Mouse (Mus musculus) embryo, embryonic 11 days (tissue): ENCODE data around the gene Tmtc4.

Experiments used
- DNase-seq: peaks from one replicate; pipeline ENCODE4 v3.0.0-alpha.2; 2015

The Tmtc4 gene

DNA sequence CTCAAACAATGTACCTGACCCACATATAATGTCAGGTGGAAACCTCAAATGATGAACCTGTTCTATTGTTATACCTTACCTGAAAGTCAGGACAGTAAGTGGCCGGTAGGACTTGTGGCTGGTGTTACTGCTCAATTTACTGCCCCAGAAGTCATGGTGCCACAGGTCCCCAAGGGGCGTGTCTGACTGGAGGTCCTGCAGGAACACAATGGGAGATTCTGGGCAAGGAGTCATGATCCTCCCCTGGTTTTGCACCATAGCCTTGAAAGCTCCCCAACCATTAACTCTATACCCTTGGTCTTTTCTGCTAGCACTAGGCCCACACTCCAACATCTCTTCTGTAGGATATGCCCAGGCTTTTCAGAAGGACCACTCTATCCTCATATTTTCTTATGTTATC lies 10.7 kb downstream of the Tmtc4 start:
- DNase-seq, result no peak

DNA sequence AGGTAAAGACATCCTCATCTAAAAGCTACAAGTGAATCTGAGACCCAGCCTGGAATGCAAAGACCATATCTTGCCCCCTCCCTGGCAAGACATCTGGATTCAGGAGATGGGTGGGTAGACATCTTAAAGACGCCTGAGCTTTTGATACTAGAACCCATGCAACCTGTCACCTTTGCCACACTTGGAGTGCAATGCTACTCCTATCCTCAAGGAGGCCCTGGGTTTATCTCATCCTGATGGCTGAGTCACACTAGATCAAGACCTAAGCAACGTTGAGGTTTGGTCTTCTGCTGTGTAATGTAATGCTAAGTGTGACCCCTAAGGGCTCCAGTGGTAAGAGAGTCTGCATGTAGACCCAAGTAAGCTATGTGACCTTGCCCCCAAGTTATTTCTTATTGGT lies 15.8 kb downstream of the Tmtc4 start:
- DNase-seq, result no peak

DNA sequence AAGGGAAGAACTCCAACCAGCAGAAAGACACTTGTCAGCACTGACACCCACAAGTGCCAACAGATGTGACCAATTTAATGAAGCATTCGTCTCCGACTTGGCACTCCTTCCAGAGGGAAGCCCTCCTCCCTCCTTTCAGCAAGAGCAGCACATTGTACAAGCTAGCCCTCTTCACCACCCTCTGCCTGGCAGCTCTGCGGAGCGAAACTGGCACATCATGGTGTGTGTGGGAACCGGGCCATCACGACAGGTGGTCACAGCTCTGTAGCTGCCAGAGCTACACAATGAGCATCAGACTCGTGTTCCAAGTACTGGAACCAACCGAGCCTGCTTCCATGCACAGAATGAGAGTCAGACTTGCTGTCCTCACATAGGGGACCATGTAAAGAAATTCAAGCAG lies 25.9 kb downstream of the Tmtc4 start:
- no peak for DNase-seq

DNA sequence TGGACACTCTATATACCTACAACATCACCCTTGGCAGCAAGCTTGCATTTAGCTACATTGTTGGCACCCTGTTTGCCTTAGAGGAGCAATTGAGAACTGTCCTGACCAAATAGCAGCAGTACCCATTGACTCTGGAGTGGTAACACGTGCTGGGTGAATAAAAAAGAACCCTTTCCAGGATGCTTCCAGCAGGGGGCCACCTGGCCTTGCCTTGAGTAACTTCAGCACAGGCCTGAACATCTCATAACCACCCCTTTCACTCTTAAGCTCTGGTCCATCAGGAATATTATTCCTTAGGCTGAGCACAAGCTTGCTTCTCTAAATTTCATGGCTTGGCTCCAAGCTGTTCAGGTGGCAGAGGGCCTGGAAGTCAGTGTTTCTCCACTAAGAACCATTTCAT lies 30.5 kb downstream of the Tmtc4 start:
- DNase-seq, result peak; percentile 74

DNA sequence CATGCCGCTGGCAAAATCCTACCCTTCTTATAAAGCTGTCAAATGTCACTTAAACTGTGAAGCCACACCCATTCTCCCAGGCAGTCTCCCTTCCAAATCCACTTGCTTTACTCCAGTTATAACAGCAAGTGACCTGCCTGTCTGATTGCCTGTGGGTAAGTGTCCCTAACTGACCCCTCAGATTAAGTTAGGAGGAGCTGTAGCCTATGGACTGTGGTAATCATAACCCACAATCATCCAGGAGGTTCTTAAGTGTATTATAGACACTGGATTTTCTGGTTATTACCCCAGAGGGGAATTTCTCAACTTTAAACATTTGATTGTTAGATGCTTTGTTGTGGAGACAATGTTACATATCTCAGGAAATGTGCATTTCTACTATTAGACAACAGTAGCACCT lies 31.3 kb downstream of the Tmtc4 start:
- no peak for DNase-seq

DNA sequence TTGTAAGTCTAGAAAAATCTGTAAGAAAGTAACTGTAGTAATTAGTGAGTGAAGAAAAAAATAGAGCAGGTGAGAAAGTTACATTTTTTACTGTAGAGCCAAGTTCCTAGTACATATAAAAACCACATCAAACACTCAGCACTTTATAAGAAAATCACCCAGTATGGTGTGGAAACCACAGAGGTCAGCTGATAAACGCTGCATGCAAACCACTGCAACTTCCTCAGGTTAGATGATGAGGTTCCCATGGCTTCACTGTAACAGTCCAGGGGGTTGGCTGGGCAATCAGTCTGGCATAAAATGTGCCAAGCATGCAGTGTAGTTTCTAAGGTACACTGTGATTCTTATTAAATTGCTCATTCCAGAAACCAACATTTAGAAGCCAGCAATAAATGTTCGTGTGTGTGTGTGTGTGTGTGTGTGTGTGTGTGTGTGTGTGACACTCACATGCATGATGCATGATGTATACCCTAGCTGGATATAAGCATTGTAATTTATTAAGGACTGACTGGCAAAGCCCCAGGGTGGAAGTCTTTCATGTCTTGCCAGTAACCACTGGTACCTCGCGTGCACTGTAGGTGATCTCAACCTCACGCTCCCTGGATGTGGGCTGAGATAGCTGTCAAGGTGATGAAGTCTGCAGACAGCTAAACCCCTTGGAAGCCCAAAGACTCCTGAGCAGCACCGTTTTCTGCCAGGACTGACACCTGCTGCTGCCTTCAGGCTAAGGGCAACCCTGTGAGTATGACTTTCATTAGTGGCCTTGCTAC lies 32.0 kb downstream of the Tmtc4 start:
- no peak for DNase-seq

DNA sequence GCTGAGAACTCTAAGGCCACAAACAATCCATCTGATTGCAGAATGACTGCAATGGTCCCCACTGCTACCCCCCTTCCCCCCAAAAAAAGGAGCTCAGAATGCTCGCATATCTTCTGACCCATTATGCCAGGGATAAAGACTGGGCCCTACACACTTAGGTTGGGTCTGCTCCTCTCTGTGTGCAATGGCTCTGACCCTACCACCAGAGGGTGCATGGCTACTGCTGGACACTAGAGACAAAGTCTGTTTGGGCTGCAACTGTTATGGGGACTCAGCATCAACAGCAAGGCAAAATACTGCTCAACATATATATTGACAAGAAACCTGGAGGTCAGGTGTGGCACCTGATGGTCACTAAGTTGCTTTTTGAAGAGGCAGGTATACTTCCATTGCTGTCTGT lies 32.9 kb downstream of the Tmtc4 start:
- DNase-seq, result peak; percentile 16

DNA sequence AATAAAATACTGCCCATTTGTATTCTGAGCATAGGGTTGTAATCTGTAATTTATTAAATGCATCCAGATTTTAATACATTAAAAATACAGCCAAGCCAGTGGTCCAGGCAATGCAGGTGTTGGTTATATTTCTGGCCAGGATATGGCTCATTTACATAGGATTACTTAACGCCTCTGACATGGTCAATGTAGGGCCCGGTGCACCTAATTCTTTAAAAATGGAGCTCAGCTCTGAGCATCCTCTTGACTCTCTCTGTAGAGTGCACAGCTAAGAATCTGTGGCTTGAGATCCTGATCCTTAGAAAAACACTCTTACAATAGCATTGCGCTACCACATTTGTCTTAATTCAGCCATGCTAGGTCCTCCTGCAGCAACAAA lies 40.4 kb downstream of the Tmtc4 start:
- no peak for DNase-seq

DNA sequence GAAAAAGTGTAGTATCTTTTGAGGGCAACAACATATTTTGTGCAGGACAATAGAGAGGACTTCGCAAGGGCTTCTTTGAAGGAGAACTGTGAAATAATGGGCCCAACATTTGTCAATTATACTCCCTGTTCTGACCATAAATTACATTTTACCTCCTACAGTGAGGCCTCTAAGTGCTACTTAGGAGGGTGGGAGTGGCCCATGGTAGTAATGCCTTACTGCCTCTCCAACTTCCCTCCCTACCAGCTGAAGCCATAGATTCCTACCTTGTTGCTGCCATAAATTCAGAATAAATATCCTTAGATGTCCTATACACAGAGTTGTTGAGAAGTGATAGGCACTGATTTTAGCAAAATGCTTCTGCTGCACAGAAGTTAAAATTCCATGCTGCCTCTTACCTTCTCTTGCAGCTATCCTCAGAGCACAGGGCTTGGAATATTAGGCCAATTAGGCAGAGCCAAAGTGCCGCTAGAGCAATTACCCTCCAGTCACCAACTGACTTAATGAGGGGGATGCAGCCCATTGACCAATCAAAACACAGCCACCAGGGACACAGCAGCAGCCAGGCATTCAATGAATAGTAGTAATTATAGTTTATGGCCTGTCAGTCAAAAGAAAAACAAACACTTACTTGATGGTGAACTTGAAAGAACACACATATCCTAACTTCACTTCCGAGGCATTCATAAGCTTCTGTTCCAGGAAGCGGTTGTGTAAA lies 40.9 kb downstream of the Tmtc4 start:
- DNase-seq, result peak; percentile 28

DNA sequence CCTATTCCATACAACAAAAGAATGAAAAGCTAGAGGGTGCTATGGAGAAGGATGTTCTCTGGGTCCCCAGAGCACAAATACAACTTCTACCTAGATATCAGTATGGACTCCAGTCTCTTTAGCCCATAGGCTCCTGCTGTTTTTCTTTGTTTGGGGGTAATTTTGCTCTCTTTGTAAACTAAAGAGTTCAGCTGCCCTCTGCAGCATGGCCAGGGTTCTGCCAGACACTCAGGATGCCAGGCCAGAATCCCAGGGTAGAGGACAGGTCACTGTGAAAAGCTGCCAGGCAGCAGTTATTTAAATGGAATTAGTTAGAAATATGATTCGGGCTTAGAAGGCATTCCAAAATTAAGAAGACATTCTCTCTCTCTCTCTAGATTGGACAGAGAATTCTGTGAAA lies 47.4 kb downstream of the Tmtc4 start:
- DNase-seq, result no peak

DNA sequence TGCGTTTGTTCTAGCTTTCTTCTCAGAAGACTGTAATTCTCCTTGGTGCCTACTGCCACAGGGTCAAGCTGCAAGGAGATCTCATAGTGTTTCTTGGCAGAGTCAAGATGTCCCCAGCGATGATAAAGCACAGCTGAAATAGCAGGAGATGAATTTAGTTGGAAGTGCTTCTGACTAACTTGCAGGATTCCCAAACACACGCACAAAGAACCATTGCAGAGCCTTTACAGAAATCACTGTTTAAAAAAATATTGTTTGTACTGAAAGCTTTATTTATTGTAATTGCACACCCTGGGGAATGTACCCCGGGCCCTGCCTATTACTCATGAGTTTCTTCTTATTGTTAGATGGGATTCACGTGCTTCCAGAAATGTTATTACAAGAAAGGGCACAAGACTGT lies 63.8 kb downstream of the Tmtc4 start:
- DNase-seq, result peak; percentile 6

DNA sequence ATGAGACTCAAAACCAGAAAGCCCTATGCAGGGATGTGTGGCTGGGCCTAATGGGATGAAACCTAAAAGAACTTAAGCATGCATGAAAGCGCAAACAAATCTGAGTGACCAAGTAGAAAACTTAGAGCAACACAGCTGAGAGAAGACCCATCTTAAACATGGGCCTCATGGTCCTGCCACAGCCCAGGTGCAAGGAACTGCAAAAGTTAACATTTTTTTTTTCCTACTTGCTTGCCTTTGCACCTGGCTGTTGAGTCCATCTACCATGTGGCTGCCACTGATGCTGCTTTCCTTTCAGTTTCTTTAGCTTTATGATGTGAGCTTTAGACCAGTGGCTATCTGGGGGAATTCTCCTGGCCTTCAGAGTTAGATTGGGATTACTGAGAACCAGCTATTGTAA lies 66.2 kb downstream of the Tmtc4 start:
- no peak for DNase-seq

DNA sequence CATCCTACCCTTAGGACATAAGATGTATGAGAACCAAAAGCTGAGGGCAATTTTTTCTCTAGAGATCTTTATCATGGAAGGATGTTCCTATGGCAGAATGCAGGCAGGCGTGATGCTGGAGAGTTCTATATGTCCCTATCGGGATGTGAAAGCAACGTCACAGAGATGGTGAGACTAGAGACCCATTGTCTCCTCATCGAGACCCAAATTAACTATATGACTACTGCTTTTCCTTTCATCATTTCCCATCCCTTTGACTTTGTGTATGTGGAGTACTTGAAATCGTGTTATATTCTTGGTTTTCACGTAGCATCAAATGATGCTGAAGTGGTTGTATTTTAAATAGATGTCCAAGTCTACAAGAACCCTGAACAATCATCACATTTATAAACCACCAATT lies 70.2 kb downstream of the Tmtc4 start, which contains the start of gene Ggact:
Ggact (minus strand) TSS at position 101 of the 400 bp plus-strand sequence.
- DNase-seq, result no peak

DNA sequence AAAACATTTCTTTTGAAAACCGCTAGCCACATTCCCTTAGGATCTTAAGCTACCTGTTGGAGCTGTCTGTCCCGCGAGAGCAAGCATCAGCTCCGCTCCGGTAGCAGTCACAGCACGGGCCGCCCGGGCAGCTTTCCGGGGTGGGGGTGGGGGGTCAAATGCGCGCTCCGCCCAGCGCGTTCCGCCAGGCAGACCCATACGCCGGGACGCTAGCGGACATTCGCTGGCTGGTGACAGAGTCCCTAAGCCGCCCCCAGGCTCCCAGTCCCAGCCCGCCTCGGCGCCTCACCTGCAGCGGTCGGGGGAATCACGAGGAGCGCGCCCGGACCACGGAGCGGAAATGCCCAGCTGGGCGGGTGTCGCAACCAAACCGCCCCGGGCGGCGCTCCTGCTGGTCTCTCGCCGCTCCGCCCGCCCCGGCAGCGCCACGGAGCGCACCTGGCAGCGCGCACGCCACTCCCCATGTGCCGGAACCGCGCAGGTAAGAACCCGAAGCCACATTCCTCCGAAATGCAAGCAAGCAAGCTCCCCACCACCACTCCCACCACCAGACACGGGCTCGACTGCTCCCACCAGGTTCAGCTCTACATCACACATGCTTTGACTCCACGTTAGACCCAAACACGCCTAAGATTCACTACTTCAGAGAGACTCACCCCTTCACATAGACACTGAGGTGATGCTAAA lies 70.9 kb downstream of the Tmtc4 start:
- DNase-seq, result peak; percentile 79

DNA sequence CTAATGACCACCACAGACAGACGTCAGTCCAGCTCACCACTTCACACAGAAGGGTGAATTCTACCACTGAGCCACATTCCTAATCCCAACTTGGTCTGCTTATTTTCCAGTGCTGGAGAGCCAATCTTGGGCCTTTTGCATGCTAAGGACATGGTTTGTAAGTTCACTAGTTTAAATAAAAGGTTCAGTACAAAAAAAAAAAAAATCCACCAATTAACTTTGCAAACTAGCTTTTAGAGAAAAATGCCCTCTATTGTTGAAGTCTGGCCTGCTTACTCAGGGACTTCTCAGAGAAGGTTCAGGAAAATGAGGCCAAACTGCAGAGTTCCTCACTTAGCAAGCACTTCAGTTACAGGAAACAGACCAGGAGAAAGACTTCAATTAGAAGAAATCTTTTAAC lies 71.7 kb downstream of the Tmtc4 start:
- no peak for DNase-seq

DNA sequence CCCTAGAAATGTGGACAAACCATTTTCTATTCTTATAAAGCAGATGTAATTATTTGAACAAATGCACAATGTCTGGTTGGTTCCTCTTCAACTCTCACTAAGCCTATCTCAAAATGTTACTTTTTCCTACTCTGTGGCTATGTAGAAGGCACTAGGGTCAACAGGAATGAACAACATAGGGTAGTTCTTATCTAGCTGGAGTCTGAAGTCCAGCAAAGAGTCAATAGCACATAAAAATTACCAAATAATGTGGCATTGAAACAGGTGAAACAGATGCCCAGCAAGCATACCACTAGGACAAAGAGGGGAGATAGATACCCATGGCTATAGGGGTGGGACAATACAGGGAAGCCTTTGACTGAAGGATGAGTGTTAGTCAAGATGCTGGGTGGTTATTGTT lies 72.6 kb downstream of the Tmtc4 start:
- DNase-seq, result no peak

DNA sequence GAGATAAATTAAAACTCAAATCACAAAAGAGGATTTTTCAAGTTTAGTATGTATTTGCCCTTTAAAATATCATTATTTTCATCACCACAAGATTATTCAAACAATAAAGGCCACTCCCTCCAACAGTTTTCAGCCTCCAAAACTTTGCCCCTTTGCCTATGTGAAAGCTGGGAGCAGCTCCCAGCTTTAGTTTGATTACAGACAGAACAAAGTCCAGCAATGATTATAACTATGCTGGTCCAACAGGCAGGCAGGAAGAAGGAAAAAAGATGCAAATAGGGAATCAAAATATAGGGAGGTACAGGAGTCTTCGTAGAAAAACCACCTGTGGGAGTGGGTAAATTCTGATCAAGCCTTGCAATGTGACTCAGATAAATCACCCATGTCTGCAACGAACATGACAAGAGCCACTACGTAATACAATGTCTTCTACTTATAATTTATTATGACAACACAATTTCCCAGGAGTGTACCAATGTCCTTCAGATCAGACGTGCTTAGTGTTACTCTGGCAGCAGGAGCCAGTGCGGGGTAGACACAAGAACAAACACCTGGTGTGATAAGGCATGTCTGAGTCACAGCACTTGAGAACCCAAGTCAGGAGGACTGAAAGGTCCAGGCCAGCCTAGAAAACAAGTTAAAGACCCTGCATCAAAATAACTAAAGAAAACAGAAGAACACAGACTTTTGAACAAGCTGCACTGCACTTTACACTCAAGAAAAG lies 74.3 kb downstream of the Tmtc4 start:
- DNase-seq, result no peak

DNA sequence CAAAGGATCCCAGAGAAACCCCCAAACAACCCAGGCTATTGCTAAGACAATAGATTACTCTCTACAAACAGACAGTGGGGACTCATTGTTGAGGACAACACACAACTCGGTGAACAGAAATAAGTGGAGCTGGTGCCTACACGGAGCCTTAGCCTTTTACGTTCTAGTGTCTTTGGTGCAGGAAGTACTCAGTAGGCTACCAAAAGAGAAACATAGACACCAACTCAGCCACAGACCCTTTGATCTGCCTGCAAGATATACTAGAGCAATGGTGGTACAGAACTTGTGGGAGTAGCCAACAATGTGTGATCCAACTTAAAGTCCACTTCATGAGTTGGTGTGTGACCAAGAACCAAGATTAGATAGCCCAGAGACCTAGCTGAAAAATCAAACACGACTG lies 75.8 kb downstream of the Tmtc4 start:
- no peak for DNase-seq

DNA sequence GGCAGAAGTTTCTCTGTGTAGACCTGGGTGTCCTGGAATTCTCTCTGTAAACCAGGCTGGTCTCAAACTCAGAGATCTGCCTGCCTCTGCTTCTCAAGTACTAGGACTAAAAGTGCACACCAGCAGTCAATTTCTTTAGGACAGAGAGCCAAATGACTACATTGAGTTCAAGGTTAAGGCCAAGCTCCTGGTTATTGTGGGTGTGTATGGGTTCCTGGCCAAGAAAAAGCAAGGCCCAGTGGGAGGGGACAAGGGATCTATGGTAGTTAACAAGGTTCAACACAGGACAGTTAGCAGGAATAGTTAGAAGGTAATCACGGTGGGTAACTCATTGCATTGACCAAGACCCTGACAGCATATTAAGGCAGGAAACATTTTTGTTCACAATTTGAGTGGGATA lies 78.8 kb downstream of the Tmtc4 start:
- DNase-seq, result no peak

DNA sequence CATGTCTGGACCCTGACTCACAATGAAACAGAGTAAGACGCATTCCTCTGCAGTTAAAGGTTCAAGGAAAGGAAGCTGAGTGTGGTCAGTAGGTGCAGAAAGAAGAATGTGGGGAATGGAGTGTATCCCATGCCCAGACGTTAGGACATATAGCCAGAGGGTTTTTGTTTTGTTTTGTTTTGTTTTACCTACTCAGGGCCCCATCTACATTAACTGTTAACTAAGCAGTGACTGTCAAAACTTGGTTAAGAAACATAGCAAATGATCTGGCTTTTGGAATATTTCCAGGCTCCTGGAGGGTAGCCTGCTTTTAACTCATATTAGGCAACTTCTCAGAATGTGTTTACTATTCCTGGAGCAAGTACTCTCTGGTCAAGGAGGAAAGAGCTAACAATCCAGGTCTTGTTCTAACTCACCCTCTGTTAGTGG lies 79.9 kb downstream of the Tmtc4 start:
- no peak for DNase-seq

DNA sequence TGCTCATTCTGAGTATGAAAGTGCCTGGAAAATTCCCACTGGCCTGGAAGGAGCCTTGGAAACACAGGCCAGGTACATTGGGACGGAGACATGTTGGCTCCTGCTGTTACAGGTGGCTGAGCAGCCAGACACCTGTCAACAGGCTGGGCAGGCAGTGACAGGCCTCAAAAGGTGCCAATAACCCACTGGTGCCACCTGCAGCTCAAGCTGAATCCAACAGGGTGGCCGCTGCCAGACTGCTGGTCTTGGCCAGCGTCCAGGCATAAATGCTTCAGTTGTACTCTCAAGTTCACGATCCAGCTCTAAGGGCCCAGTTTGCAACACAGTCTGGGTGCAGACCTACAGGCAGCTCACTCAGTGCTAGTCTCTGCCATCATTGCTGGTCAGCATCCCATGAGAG lies 81.0 kb downstream of the Tmtc4 start:
- DNase-seq, result no peak

DNA sequence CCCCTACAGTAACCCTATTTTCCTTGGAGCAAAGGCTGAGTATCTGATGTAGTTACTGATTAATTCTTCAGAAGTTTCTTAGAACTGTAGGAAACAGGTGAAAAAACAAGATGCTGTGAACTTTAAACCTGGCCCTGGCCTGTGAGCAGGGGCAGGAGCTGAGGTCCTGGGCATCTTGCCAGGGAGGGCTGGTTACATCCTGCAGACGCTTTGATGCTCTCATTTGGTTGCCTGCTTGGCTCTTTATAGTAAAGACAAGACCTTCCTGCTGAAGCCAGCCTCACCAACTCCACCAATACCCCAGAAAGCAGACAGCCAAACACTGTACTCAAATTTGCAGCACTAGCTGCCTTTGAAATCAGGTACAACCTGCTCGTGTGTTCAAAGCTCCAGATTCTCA lies 81.7 kb downstream of the Tmtc4 start:
- no peak for DNase-seq

DNA sequence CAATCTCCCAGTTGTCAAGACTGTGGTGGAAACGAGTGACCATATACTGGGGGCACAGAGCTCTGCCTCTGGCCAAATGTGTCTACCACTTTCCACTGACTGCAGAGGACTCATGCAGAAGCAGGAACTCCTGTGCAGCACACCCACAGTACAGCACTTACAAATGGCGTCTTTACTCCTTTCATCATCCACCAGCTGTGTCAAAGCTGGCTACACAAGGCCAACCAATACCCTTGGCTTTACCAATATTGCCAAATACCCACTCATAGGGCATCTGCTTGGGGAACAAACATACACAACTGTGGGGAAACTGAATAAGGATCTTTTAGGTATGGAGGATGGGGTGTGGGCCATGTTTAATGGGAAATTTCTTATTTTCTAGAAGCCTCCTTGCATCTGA lies 82.1 kb downstream of the Tmtc4 start:
- DNase-seq, result no peak
